Mouse (Mus musculus): ENCODE measurements at regions not wholly inside any gene's neighbourhood (a gene's known extent, or its start where the extent isn't known, plus 50 kb on each side); places are given as distances from the start of the nearest gene placed in this dataset.

DNA sequence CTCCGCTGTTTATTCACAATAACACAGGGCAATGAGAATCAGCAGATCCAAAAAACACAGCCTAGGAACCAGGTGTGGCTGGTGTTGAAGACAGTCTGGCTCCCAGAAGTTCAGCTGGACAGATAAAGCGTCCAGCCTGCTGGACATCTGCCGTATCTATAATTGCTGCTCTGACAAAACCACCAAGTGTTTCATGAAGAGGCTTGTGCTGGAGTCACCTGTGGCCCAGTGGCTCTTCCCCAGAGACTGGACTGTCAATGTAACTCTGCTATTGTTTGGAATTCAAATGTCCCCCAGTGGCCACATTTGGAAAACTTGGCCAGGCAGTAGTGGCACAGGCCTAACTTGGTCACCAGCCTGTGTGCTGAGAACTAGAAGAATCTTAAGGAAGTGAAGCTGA lies 247.0 kb upstream of the Cited2 start:
- in situ Hi-C loops (cut with MboI; ENCODE audit: unreplicated experiment in 2 of 2), result no loop called here

DNA sequence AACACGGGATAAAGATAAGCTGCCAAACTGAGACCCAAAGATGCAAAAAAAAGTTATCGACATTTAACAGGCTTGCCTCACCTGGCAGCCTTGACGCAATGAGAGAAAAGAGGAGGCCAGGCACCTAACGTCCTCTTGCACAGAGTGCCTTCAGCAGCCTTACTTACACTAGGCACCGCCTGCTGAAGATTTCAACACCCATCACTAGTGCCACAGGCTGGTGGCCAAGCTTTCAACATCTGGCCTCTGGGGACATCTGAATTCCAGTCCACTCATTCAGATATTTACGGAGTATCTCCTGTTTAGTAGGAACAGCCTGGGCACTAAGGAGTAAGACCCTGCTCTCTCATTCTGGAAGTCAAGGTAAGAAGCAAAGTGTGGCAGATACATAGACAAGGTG lies 246.3 kb upstream of the Cited2 start:
- in situ Hi-C loops (cut with MboI; ENCODE audit: unreplicated experiment in 2 of 2), result no loop called here

DNA sequence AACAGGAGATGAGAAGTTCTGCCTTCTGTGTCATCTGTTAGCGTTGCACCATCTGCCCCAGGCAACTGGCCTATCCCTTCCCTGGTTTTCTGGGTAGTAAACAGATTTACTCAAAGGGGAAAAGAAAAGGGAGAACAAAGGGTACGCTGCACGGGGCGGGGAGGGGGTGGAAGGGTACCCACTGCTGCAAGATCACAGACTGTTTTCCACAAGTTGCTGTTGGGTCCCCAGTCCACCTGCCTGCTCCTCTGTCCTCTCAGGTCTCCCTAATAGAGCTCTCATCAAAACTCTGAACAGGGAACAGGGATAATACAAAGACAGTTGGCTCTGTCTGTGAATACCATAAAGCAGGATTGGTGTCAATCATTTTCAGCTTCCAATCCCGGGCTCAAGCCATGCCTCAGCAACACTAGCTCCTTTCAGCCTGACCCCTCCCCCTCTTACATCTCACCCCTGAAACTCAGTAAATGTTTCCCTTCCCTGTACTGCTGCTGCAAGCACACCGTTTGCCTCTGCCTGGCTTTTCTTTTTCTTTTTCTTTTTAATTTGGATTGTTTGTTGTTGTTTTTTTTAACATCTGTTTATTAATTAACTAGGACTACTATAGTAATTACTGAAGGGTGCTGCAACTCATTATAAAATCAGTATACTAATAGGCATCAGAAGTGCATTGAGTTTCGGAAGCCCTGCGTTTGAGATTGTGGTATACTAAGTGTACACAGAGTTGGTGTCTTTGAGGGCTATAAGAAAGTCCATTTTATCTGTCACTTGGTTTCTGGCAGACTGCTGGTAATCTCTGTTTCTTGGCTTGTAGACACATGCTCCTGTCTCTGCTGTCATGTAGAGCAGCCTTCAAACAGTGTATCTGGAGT lies 244.0 kb upstream of the Cited2 start:
- in situ Hi-C loops (cut with MboI; ENCODE audit: unreplicated experiment in 2 of 2), result no loop called here

DNA sequence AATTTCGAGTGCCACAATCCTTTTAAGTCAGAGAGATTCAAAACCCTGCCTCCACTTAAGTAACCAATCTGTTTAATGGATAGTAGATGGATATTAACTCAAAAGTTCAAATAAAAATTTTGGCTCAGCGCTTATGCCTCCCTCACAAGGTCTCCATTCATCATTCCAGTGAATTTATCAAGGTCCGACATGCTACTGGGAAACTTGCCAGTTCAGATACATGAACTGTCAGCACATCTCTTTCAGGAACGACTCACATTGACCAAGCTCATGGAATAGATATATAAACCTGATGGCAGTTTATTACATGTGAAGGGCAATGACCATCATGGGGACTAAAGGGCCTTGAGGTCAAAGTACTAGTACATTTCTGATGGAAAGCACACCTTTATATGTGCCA lies 240.3 kb upstream of the Cited2 start:
- in situ Hi-C loops (cut with MboI; ENCODE audit: unreplicated experiment in 2 of 2), result no loop called here

DNA sequence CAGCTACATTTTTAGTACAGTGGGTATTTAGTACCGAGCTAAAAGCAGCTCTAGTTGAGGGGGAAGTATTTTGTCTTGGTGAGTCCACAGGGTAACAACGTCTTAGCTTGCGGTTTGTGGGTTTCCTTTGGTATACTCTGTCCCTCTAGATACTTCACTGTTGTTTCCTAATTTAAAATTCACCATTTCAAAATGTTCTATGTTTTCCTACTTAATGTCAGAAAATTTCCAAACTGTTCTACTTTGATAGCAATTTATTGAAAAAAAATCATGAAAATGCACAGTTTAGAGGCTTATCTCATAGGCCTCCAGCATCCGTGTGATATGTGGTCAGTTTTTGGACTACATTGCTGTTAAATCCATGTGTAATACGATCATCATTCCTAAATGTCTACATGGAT lies 238.0 kb upstream of the Cited2 start:
- in situ Hi-C loops (cut with MboI; ENCODE audit: unreplicated experiment in 2 of 2), result no loop called here

DNA sequence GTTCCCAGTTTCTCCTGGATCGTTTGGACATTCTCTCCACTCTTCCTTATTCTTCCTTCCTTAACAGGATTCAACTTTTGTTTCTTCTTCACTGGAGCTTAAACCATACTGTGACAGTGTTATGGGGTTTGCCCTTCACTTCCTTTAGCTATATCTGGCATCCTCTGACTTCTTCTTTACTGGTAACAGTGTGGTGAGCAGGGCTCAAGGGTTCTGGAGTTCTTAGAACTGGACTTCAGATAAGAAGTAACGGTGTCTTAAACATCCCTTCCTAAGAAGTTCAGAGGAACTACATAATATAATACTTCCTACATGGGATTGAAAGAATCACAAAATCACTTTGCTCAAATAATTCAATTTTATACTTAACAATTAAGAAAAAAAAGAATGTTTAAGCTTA lies 237.5 kb upstream of the Cited2 start:
- in situ Hi-C loops (cut with MboI; ENCODE audit: unreplicated experiment in 2 of 2), result no loop called here

DNA sequence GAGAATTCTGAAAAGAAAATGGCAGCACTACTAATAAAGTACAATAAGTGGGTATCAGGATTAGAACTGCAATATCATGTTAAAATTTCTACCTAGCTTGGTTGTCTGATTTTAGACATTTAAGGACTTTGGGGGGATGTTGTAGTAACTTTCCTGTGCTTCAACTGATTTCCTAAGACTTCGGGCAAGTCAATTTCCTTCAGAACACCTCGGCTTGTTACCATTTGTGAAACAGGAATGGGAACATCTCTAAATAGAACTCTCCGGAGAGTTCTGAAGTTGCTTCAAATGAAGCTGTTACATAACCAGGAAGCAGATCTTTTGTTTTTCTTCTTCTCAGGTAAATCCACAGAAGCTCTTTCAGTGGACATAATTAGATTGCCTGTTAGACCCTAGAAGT lies 237.0 kb upstream of the Cited2 start:
- in situ Hi-C loops (cut with MboI; ENCODE audit: unreplicated experiment in 2 of 2), result no loop called here

DNA sequence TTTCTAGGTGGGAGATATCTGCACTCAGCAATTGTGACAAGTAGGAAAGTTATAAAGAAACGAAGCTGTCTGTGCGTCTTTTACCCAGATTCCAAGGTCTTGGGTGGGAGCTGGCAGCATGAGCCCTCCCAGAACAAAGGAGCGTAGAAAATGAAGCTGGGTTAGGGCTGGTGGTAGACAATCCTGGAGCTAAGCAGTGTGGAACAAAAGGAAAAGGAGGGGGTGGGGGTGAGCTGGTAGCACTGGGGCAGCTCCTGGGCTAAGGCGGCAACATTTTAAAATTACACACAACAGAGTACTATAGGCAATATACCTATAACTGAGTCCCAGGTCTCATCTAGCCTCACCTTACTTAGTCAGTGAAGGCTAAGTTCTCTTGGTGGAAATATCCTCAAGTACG lies 235.6 kb upstream of the Cited2 start:
- in situ Hi-C loops (cut with MboI; ENCODE audit: unreplicated experiment in 2 of 2), result no loop called here

DNA sequence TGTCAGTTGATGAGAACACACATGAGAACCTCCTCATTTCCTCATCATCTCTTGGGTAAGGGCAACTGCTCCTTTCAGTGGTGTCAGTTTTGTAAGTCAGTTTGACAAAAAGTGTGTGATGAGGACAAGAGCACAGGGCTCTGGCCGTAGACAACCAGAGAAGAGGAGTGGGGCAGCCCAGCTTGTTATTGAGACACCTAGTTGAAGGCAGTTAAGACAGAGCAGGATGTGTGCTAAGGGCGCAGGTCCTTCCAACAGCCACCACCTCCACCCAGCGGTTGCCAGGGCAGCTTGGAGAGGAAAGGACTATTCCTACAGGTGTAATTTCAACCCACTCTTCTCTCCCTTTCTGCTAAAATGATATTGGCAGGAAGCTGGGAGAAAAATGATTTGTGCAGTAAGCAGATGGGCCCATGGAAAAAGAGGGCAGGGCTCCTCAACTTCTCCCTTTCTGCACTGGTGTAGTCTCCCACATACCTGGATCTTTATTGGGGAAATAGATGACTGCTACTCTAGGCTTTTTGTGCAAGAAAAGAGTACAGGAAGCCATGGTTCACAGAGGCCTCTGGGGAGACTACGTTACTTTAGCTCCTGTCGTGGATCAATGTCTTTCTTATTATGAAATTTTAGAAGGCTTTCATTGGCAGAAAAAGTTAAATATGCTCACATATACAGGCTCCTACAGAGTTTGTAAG lies 231.3 kb upstream of the Cited2 start:
- in situ Hi-C loops (cut with MboI; ENCODE audit: unreplicated experiment in 2 of 2), result no loop called here

DNA sequence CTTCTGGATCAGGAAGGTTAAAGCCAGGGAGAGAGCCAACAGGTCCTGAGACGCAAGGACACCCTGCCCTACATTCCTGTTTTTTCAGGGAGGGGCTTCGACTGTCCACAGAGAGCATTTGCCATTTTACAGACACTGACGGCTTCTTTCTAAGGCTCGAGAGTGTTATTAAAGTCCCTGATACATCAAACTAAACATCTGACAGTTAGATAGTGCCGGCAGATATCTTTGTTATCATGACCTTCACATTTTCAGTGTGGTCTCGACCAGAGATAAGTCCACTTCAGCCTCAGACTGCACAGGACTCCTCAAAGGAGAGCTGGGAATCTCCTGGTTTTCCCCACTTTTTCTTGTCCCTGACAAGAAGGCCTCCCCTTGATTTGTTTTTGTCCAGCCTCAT lies 229.9 kb upstream of the Cited2 start:
- in situ Hi-C loops (cut with MboI; ENCODE audit: unreplicated experiment in 2 of 2), result no loop called here

DNA sequence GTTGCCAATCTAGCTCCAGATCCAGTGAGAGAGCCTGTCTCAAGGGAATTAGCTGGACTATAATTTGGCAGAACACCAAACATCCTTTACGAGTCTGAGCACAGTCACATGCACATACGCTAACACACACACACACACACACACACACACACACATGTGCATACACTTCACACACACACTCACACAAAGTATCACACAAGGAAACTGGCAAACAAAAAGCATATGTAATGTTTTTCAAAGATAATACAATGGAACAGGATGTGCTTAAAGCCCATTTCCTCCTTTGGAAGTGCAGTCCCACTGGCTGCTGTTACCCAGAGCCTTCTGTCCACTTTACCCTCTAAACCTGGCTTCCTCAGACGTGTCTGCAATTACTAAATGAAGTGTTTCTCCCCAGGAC lies 226.2 kb upstream of the Cited2 start:
- in situ Hi-C loops (cut with MboI; ENCODE audit: unreplicated experiment in 2 of 2), result no loop called here

DNA sequence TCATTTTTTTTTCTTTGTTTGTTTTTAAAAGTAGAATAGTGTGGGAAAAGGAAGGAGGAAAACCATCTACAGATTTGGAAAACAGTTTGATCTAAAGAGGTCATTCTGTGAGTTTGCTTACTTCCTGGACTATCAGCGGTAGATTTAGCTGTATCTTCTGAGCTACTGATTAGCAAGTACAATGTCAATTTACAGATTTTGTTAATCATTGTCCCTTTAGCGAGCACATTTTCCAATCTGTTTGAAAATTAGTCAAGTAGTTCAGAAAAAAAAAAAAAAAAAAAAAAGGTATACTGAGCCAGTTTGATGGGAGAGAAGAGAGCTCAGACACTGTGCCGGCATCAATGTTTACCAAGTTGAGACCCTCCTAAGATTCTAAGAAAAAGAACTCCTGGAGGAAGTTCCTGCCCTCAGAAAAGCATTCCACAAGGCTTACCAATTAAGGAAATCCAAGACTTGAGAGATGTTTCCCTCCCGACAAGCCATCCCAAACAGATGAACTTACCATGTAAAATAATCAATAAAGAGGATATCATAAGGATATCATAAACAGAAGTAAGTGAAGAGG lies 212.3 kb upstream of the Cited2 start:
- in situ Hi-C loops (cut with MboI; ENCODE audit: unreplicated experiment in 2 of 2), result no loop called here

DNA sequence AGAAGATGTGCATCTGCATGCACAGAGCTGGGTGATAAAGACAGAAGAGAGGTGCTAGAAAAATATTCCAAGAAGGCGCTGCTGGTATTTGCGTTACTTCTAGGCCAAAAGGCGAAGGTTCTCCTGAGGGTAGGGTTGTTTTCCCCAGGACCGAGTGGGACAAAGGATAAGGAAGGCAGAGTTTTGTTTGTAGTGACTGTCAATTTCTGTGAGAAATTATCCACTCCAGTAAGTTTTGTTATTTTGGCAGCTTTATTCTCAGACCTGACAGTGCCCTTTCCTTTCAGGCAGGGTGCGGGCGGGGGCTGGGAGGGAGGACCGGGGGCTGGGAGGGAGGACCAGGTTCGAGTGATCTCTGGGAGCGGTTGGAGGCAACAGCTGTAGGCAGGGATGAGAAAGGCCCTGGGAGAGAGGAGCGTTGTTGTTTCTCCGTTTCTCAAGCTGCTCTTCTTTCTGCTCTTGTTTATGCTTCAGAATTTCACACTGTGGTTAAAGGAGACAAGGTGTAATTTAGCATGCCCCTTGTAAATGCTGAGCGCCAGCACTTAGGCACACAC lies 211.2 kb upstream of the Cited2 start:
- in situ Hi-C loops (cut with MboI; ENCODE audit: unreplicated experiment in 2 of 2), result no loop called here

DNA sequence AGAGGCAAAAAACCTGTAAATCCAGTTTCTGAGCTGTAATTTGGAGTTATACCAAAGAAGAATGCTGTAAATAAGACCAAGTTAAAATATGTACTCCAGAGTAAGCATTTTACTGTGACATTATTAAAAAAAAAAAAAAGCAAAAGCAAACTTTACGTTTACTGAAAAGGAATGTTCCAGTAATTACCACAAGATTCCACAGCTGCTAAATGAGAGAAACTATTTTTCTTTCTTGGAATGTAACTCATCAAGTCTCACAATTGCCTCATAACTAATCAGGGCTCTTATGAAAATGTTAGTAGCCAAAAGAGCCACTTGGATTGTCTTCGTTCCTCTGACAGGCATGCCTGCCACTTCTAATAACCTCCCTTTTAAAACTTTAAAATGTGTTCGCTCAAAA lies 210.5 kb upstream of the Cited2 start:
- in situ Hi-C loops (cut with MboI; ENCODE audit: unreplicated experiment in 2 of 2), result no loop called here

DNA sequence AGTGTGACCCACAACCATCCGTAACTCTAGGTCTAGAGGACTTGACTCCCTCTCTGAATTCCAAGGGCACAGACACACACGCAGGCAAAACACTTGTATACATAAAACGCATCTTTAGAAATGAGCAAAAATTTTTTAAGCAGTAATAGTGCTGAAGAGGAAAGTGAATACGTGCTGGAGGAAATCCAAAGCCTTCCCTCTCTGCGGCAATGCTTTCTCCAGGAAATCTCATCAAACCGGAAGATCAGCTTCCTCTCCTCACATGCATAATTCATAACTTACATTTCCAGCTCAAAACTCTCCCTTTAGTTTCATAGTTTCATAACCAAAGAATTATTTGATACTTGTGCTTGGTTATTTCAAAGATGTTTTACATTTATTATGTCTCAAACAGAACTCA lies 209.3 kb upstream of the Cited2 start:
- in situ Hi-C loops (cut with MboI; ENCODE audit: unreplicated experiment in 2 of 2), result no loop called here

DNA sequence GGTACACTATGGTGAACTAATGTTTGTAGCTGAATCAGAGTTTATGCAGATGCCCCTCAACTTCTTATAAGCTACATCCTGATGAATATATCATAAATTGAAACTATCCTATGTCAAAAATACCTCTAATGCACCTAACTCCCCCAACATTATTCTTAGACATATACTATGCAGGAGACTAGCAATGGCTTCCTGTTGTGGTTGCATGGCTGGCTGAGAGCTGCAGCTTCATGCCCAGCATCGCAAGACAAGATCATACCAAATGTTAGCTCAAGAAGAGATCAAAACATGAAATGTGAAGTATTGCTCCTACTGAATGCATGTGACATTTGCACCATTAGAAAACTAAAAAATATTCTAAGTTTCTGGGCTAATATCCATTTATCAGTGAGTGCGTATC lies 206.9 kb upstream of the Cited2 start:
- in situ Hi-C loops (cut with MboI; ENCODE audit: unreplicated experiment in 2 of 2), result no loop called here

DNA sequence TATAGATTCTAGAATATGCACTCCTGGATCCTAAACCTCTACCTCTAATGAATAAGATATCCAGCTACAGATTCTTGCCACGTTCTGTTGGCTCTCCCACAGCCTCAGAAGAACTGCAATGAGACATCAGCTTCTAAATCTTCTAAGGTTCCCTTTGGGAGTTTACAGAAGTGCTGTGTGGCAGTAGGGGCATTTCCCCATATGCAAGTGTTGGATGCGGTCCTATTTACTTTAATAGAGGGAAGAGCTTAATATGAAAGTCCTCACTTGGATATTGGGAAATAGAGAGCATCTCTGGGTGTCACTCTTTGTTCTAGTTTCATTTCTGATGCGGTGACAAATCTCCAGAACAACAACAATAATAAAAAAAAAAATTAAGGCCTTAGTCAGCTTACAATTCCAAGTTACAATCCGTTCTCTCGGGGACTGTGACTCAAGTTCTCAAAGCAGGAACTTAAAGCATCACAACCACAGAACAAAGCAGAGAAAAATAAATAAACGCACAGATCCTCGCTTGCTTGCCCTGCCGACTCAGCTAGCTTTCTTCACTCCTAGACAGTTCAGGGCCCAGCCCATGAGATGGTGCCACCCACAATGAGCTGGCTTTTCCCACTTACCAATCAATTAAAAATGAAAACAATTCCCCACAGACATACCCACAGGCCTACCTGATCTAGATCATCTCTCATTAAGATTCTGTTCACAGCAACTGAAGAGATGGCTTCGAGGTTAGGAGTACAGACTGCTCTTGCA lies 204.4 kb upstream of the Cited2 start:
- in situ Hi-C loops (cut with MboI; ENCODE audit: unreplicated experiment in 2 of 2), result no loop called here

DNA sequence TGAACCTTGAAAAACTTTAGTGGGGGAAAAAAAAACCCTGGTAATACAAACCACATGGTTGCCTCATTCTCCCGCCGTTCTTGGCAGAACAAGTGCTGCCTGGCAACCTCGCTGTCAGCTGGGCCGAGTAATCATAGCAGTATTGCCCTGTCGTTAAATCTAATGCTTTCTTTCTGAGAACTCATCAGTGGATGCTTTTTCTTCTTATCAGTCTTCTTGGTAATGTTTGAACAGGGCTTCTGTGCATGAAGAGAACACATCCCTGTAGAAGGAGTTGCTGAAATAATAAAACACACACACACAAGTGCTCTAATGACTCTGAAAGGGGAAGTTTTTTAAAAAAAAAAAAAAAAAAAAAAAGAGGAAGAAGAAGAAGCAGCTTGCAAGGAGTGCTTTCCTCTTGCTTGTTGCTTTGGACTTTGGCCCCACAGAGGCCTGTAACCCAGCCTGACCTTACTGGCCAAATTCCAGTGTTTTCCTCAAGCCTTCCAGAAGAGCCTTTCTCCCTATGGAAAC lies 200.9 kb upstream of the Cited2 start:
- in situ Hi-C loops (cut with MboI; ENCODE audit: unreplicated experiment in 2 of 2), result no loop called here

DNA sequence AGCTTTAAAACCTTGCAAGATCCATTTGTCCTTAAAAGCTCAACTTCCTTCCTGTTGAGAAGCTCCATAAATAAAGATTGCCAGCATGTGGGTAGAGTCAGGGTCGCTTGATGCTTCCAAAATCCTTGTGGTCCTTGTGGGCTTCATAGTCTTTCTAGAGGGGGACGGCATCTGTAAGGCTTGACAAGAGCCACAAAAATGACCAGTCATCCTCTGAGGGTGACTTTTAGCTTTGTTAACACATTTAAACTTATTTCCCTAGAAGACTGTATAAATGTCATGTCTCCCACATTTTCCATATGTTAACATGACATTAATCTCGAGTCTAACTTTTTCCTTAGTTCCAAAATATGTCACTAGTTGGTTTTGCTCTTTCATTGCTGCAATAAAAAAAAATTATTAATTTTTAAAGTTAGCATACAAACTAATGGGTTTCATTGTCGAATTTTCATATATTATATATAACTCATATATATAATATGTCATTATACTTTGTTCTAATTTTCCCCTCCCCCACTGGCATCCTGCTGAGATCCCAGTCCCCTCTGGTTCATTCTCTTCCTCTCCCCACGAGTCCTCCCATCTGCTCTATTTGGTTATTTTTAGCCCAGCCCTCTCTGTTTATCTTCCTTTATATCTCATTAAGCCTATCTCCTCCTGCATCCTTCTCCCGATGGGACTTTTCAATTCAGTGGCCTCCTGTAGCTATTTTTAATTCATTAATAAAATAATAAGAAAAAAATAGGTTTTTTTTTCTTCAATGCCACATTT lies 199.3 kb upstream of the Cited2 start:
- in situ Hi-C loops (cut with MboI; ENCODE audit: unreplicated experiment in 2 of 2), result no loop called here

DNA sequence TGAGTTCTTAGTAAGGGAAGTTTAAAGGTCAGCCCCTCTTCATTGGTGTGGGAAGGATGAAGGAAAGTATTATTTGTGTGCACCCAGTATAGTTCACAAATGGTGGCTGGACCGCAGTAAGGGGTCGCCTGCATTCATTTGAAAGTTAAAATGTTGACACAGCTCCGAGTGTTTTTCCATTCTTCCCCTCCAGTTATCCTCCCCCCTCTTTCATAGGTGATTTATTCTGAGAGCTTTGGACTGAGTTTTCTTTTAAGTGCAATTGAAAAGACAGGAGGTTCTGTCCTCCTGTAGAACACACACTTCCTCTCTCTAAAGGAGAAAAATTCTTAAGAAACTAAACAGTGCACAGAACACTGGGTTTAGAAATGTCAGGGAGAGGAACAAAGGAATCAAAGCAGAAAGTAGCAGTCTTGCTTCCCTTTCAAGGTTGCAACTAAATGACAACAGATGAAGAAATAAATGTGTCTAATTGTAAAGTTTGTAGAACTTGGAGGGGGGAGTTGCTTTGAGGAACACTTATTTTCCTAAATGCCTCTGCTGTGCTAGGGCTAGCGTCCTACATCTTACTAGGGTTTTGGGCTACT lies 195.8 kb upstream of the Cited2 start:
- in situ Hi-C loops (cut with MboI; ENCODE audit: unreplicated experiment in 2 of 2), result no loop called here

All from v-Abl transformed pro-B cells (cell line).